Mouse (Mus musculus): Measurements from ENCODE around the gene Cfap61. TPM values are rescaled to one million over a fixed set of nuclear protein-coding genes. Genes with fewer than 3 reads are reported as not detected.

The Cfap61 gene
- polyA plus RNA-seq, 1 experiment, result not detected

- H3K36me3 ChIP-seq (ENCODE audit: control insufficient read depth, insufficient read depth, low read length), result no peaks in the 10 kb centered on the region
- H3K4me3 ChIP-seq (ENCODE audit: low read depth, low read length), result no peak overlapping the region
- H3K27ac ChIP-seq (ENCODE audit: insufficient read depth, low read depth, low read length), result no peak overlapping the region
- TF ChIP-seq CTCF (IDR thresholded peaks at IDR 0.05; ENCODE audit: extremely low read depth, insufficient read length, insufficient replicate concordance, low read depth, low read length), result no peak
- no peak for TF ChIP-seq POLR2A (IDR thresholded peaks at IDR 0.05; ENCODE audit: low read depth, low read length)
- 83% methylated on average over 9 of the region's 9 CpGs for WGBS
- H3K27me3 ChIP-seq (ENCODE audit: control insufficient read depth, insufficient read depth, low read length), result no peaks in the 10 kb centered on the region
- H3K4me1 ChIP-seq (ENCODE audit: control insufficient read depth, insufficient read depth, insufficient read length, low read length), result no peaks in the 10 kb centered on the region
Measured at GRCm38 (mm10) chr2:146109921-146110320, 175.3 kb downstream of the Cfap61 start.

DNA sequence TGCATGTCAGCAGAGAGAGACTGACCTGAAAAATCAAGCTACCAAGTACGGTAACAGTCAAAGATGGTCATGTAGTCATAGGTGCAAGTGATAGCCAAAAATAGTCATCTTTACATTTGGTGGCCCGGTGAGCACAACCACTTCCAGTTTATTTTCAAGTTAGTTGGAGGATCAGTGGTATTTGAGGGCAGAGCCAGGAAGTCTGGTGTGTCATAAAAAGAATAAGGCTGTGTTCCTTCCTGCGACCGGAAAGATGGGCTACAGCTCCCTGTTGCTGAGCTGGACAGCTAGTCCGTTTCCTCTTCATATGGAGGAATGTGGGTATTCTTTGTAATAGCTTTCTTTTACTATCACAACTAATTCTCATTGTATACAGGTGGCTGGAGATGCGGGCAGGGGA is 181.7 kb downstream of the Cfap61 start:
- H3K27ac ChIP-seq (ENCODE audit: insufficient read depth, low read depth, low read length), result no peak overlapping the region
- H3K4me3 ChIP-seq (ENCODE audit: low read depth, low read length), result no peak overlapping the region
- H3K4me1 ChIP-seq (ENCODE audit: control insufficient read depth, insufficient read depth, insufficient read length, low read length), result no peaks in the 10 kb centered on the region
- no peaks in the 10 kb centered on the region for H3K27me3 ChIP-seq (ENCODE audit: control insufficient read depth, insufficient read depth, low read length)
- no peaks in the 10 kb centered on the region for H3K36me3 ChIP-seq (ENCODE audit: control insufficient read depth, insufficient read depth, low read length)
- no peak for TF ChIP-seq CTCF (IDR thresholded peaks at IDR 0.05; ENCODE audit: extremely low read depth, insufficient read length, insufficient replicate concordance, low read depth, low read length)
- TF ChIP-seq POLR2A (IDR thresholded peaks at IDR 0.05; ENCODE audit: low read depth, low read length), result no peak
- 74% methylated on average over 6 of the region's 6 CpGs for WGBS

GRCm38 (mm10) chr2:146116726-146117125 is 182.1 kb downstream of the Cfap61 start:
- 88% methylated on average over 5 of the region's 5 CpGs for WGBS
- TF ChIP-seq CTCF (IDR thresholded peaks at IDR 0.05; ENCODE audit: extremely low read depth, insufficient read length, insufficient replicate concordance, low read depth, low read length), result no peak
- TF ChIP-seq POLR2A (IDR thresholded peaks at IDR 0.05; ENCODE audit: low read depth, low read length), result no peak
- no peaks in the 10 kb centered on the region for H3K27me3 ChIP-seq (ENCODE audit: control insufficient read depth, insufficient read depth, low read length)
- H3K27ac ChIP-seq (ENCODE audit: insufficient read depth, low read depth, low read length), result no peak overlapping the region
- no peaks in the 10 kb centered on the region for H3K36me3 ChIP-seq (ENCODE audit: control insufficient read depth, insufficient read depth, low read length)
- H3K4me1 ChIP-seq (ENCODE audit: control insufficient read depth, insufficient read depth, insufficient read length, low read length), result no peaks in the 10 kb centered on the region
- no peak overlapping the region for H3K4me3 ChIP-seq (ENCODE audit: low read depth, low read length)

DNA sequence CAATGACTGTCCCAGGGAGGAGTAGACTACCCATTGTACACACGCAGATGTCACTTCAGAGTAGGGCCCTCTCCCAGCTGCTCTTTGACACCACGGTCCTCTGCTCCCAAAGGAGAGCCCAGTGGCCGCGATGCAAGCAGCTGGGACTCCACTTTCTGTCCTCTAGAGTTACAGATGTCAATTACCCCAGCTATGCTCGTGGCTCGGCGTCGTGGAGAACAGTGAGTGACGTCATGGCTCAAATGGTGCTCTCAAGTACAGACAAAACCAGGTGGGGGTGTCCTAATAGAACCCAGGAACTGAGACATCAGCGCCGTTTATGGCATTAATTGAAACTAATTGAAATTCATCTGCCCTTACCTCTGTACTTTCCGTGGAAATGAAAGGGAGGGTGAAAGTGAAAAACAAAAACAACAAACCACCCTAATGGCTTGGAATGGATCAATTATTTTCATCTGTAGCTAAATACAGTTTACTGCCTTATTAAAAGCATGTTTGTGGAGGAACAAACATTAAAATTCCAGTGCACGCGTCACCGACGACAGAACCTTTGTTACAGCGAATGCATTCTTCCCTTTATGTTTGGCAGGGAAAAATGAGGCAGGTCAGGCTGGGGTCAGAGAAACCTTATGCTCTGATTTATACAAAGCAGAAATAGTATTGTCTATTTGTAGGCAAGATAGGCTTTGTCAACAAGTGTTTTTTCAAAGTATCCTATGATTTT is 182.8 kb downstream of the Cfap61 start:
- H3K36me3 ChIP-seq (ENCODE audit: control insufficient read depth, insufficient read depth, low read length), result no peaks in the 10 kb centered on the region
- no peaks in the 10 kb centered on the region for H3K4me1 ChIP-seq (ENCODE audit: control insufficient read depth, insufficient read depth, insufficient read length, low read length)
- H3K27me3 ChIP-seq (ENCODE audit: control insufficient read depth, insufficient read depth, low read length), result no peaks in the 10 kb centered on the region
- H3K27ac ChIP-seq (ENCODE audit: insufficient read depth, low read depth, low read length), result no peak overlapping the region
- WGBS, result 70% methylated on average over 17 of the region's 17 CpGs
- no peak for TF ChIP-seq POLR2A (IDR thresholded peaks at IDR 0.05; ENCODE audit: low read depth, low read length)
- no peak for TF ChIP-seq CTCF (IDR thresholded peaks at IDR 0.05; ENCODE audit: extremely low read depth, insufficient read length, insufficient replicate concordance, low read depth, low read length)
- no peak overlapping the region for H3K4me3 ChIP-seq (ENCODE audit: low read depth, low read length)

- Histone ChIP-seq H3K4me3 (ENCODE audit: low read depth, low read length) (no peak overlapping the region), H3K27ac (ENCODE audit: insufficient read depth, low read depth, low read length) (no peak overlapping the region), H3K4me1 (ENCODE audit: control insufficient read depth, insufficient read depth, insufficient read length, low read length) (no peaks in the 10 kb centered on the region), H3K27me3 (ENCODE audit: control insufficient read depth, insufficient read depth, low read length) (no peaks in the 10 kb centered on the region), H3K36me3 (ENCODE audit: control insufficient read depth, insufficient read depth, low read length) (no peaks in the 10 kb centered on the region)
- 60% methylated on average over 3 of the region's 3 CpGs for WGBS
- TF ChIP-seq POLR2A (IDR thresholded peaks at IDR 0.05; ENCODE audit: low read depth, low read length) (no peak), CTCF (IDR thresholded peaks at IDR 0.05; ENCODE audit: extremely low read depth, insufficient read length, insufficient replicate concordance, low read depth, low read length) (no peak)
Measured at GRCm38 (mm10) chr2:146117915-146118403, 183.4 kb downstream of the Cfap61 start.

DNA sequence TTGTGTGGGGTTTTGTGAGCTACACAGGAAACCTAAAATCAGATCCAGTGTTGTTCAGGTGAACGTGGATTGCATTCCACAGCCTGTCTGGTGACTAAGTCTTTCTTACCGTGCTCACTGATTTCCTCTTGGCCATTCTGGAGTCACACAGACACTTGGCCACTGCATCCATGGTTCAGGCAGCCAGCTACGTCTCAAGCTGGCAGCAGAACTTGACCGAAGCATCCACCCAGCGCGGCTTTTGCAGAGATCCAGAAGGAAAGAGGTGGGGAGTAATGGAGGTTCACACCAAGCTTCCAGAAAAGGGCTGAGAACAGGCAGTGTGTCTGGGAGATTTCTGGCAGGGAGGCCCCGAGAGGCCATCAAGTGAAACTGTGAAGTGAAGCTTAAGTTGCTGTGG is 187.0 kb downstream of the Cfap61 start:
- Histone ChIP-seq H3K4me3 (ENCODE audit: low read depth, low read length) (no peak overlapping the region), H3K27me3 (ENCODE audit: control insufficient read depth, insufficient read depth, low read length) (no peaks in the 10 kb centered on the region), H3K27ac (ENCODE audit: insufficient read depth, low read depth, low read length) (no peak overlapping the region), H3K36me3 (ENCODE audit: control insufficient read depth, insufficient read depth, low read length) (no peaks in the 10 kb centered on the region), H3K4me1 (ENCODE audit: control insufficient read depth, insufficient read depth, insufficient read length, low read length) (no peaks in the 10 kb centered on the region)
- WGBS, result 85% methylated on average over 7 of the region's 7 CpGs
- TF ChIP-seq POLR2A (IDR thresholded peaks at IDR 0.05; ENCODE audit: low read depth, low read length) (no peak), CTCF (IDR thresholded peaks at IDR 0.05; ENCODE audit: extremely low read depth, insufficient read length, insufficient replicate concordance, low read depth, low read length) (no peak)

- H3K27me3 ChIP-seq (ENCODE audit: control insufficient read depth, insufficient read depth, low read length), result no peaks in the 10 kb centered on the region
- H3K4me1 ChIP-seq (ENCODE audit: control insufficient read depth, insufficient read depth, insufficient read length, low read length), result no peaks in the 10 kb centered on the region
- H3K4me3 ChIP-seq (ENCODE audit: low read depth, low read length), result no peak overlapping the region
- no peak overlapping the region for H3K27ac ChIP-seq (ENCODE audit: insufficient read depth, low read depth, low read length)
- WGBS, result 77% methylated on average over 2 of the region's 2 CpGs
- H3K36me3 ChIP-seq (ENCODE audit: control insufficient read depth, insufficient read depth, low read length), result no peaks in the 10 kb centered on the region
- no peak for TF ChIP-seq CTCF (IDR thresholded peaks at IDR 0.05; ENCODE audit: extremely low read depth, insufficient read length, insufficient replicate concordance, low read depth, low read length)
- no peak for TF ChIP-seq POLR2A (IDR thresholded peaks at IDR 0.05; ENCODE audit: low read depth, low read length)
Measured at GRCm38 (mm10) chr2:146125129-146125528, 190.5 kb downstream of the Cfap61 start.
